Mouse (Mus musculus): ENCODE results near the gene Plppr2. TPM values are rescaled to one million over a fixed set of nuclear protein-coding genes. Genes with fewer than 3 reads are reported as not detected.

Plppr2 gene
- polyA plus RNA-seq, 1 experiment from 2014 or later, result 9.5 TPM

- Histone ChIP-seq H3K36me3 (replicated peaks) (peaks cover 3% of the 10 kb centered on the region; the same call in 1 of the 2 replicates), H3K9me3 (no peaks in the 10 kb centered on the region), H3K4me3 (no peak overlapping the region), H3K27ac (replicated peaks) (no peak overlapping the region), H3K27me3 (replicated peaks; ENCODE audit: low read depth, poor library complexity, severe bottlenecking) (peaks cover 8% of the 10 kb centered on the region), H3K4me1 (0 out of 2 replicates have a peak, but pooled peaks cover 4% of the 10 kb centered on the region)
- 86% methylated on average over 10 of the region's 10 CpGs for WGBS
- no peak for DNase-seq (ENCODE audit: low spot score)
Measured at GRCm38 (mm10) chr9:21976626-21977175, 39.9 kb downstream of the Plppr2 start.

DNA sequence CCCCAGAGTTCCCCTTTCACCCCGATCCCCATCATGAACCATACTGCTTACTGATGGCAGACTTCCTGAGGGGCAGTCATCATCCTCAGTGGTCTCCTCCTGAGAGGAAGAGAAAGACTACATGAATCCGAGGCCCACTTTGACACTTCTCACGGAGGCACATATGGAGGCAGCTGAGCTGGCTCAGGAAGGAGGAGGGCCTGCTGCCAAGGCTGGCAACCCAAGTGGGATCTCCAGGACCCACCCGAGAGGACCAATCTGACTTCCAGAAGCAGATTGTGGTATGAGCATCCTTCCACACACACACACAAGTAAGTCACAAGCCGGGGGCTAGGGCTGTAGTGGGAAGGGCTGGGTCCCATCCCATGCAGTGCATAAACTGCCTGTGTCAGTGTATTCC, 40.5 kb downstream of the Plppr2 start:
- Histone ChIP-seq H3K27me3 (replicated peaks; ENCODE audit: low read depth, poor library complexity, severe bottlenecking) (peaks cover 11% of the 10 kb centered on the region), H3K27ac (replicated peaks) (no peak overlapping the region), H3K9me3 (no peaks in the 10 kb centered on the region), H3K4me3 (no peak overlapping the region), H3K4me1 (0 out of 2 replicates have a peak, but pooled peaks cover 4% of the 10 kb centered on the region), H3K36me3 (replicated peaks) (peaks cover 3% of the 10 kb centered on the region; the same call in 1 of the 2 replicates)
- 90% methylated on average over 5 of the region's 5 CpGs for WGBS
- DNase-seq (ENCODE audit: low spot score), result no peak

GRCm38 (mm10) chr9:21977972-21978371, 41.1 kb downstream of the Plppr2 start:
- H3K9me3 ChIP-seq, result no peaks in the 10 kb centered on the region
- peaks cover 3% of the 10 kb centered on the region; the same call in 1 of the 2 replicates for H3K36me3 ChIP-seq (replicated peaks)
- peak; percentile 47 for DNase-seq (ENCODE audit: low spot score)
- 25% methylated on average over 2 of the region's 2 CpGs for WGBS
- peaks cover 12% of the 10 kb centered on the region for H3K27me3 ChIP-seq (replicated peaks; ENCODE audit: low read depth, poor library complexity, severe bottlenecking)
- H3K4me3 ChIP-seq, result no peak overlapping the region
- no peak overlapping the region for H3K27ac ChIP-seq (replicated peaks)
- 0 out of 2 replicates have a peak, but pooled peaks cover 4% of the 10 kb centered on the region for H3K4me1 ChIP-seq

- Histone ChIP-seq H3K4me1 (0 out of 2 replicates have a peak, but pooled peaks cover 4% of the 10 kb centered on the region), H3K27me3 (replicated peaks; ENCODE audit: low read depth, poor library complexity, severe bottlenecking) (peaks cover 17% of the 10 kb centered on the region), H3K4me3 (no peak overlapping the region), H3K36me3 (replicated peaks) (peaks cover 3% of the 10 kb centered on the region; the same call in 1 of the 2 replicates), H3K9me3 (no peaks in the 10 kb centered on the region), H3K27ac (replicated peaks) (no peak overlapping the region)
- WGBS, result 93% methylated on average over 4 of the region's 4 CpGs
- DNase-seq (ENCODE audit: low spot score), result no peak
Measured at GRCm38 (mm10) chr9:21978398-21979128, 41.7 kb downstream of the Plppr2 start.

- DNase-seq (ENCODE audit: low spot score), result no peak
- Histone ChIP-seq H3K36me3 (replicated peaks) (0 out of 2 replicates have a peak, but pooled peaks cover 3% of the 10 kb centered on the region), H3K9me3 (no peaks in the 10 kb centered on the region), H3K27me3 (replicated peaks; ENCODE audit: low read depth, poor library complexity, severe bottlenecking) (peaks cover 70% of the 10 kb centered on the region), H3K4me3 (no peak overlapping the region), H3K27ac (replicated peaks) (no peak overlapping the region), H3K4me1 (peaks cover 12% of the 10 kb centered on the region)
- WGBS, result 23% methylated on average over 3 of the region's 3 CpGs
Measured at GRCm38 (mm10) chr9:21983911-21984310, 47.1 kb downstream of the Plppr2 start.

GRCm38 (mm10) chr9:21987592-21988342, 50.9 kb downstream of the Plppr2 start:
- no peak for DNase-seq (ENCODE audit: low spot score)
- H3K4me3 ChIP-seq, result peak overlapping the region; percentile 66
- H3K9me3 ChIP-seq, result no peaks in the 10 kb centered on the region
- H3K27me3 ChIP-seq (replicated peaks; ENCODE audit: low read depth, poor library complexity, severe bottlenecking), result peaks cover 98% of the 10 kb centered on the region
- 7% methylated on average over 36 of the region's 36 CpGs for WGBS
- peaks cover 28% of the 10 kb centered on the region for H3K4me1 ChIP-seq
- H3K27ac ChIP-seq (replicated peaks), result no peak overlapping the region
- no peaks in the 10 kb centered on the region for H3K36me3 ChIP-seq (replicated peaks)

GRCm38 (mm10) chr9:21988421-21989101, 51.7 kb downstream of the Plppr2 start:
- H3K4me1 ChIP-seq, result peaks cover 28% of the 10 kb centered on the region
- peaks cover 100% of the 10 kb centered on the region for H3K27me3 ChIP-seq (replicated peaks; ENCODE audit: low read depth, poor library complexity, severe bottlenecking)
- 1% methylated on average over 32 of the region's 32 CpGs for WGBS
- no peaks in the 10 kb centered on the region for H3K36me3 ChIP-seq (replicated peaks)
- H3K9me3 ChIP-seq, result no peaks in the 10 kb centered on the region
- DNase-seq (ENCODE audit: low spot score), result peak; percentile 55
- H3K27ac ChIP-seq (replicated peaks), result 0 out of 2 replicates have a peak overlapping the region, but pooled peaks have one; percentile 26
- H3K4me3 ChIP-seq, result peak overlapping the region; percentile 66

- Histone ChIP-seq H3K4me3 (peak within 1 kb of the TSS; percentile 66), H3K36me3 (replicated peaks) (no peaks in the 10 kb centered on the region), H3K27me3 (replicated peaks; ENCODE audit: low read depth, poor library complexity, severe bottlenecking) (peaks cover 91% of the 10 kb centered on the region), H3K27ac (replicated peaks) (peak within 1 kb of the TSS; percentile 26; the same call in 1 of the 2 replicates), H3K4me1 (peaks cover 28% of the 10 kb centered on the region), H3K9me3 (no peaks in the 10 kb centered on the region)
- under 1% methylated on average over 42 of the region's 42 CpGs for WGBS
- DNase-seq (ENCODE audit: low spot score), result peak; percentile 70
Measured at GRCm38 (mm10) chr9:21989230-21990110, 52.6 kb downstream of the Plppr2 start, which contains the start of gene Rgl3. Gene Rgl3 (minus strand): TSS chr9:21989446.

DNA sequence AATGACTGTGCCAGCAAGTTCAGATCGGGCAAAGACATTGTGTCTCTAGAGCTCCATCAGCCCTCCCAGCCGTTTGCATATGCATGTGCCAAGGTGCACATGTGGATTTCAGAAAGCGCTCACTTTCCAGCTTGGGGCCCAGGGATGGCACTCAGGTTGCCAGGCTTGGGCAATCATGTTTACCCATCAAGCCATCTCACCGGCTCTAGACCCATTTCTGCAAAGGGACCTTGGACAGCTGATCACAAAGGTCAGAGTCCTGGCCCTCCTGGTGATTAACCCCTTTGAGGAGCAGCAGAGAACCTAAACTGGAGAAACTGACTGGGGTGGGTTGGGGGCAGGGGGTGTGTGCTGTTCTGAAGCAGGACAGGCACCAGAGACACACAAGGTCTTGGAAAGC, 55.4 kb downstream of the Plppr2 start:
- 78% methylated on average over 4 of the region's 4 CpGs for WGBS
- peaks cover 28% of the 10 kb centered on the region for H3K4me1 ChIP-seq
- DNase-seq (ENCODE audit: low spot score), result no peak
- H3K27me3 ChIP-seq (replicated peaks; ENCODE audit: low read depth, poor library complexity, severe bottlenecking), result peaks cover 69% of the 10 kb centered on the region
- H3K27ac ChIP-seq (replicated peaks), result no peak overlapping the region
- no peaks in the 10 kb centered on the region for H3K36me3 ChIP-seq (replicated peaks)
- H3K4me3 ChIP-seq, result no peak overlapping the region
- no peaks in the 10 kb centered on the region for H3K9me3 ChIP-seq

DNA sequence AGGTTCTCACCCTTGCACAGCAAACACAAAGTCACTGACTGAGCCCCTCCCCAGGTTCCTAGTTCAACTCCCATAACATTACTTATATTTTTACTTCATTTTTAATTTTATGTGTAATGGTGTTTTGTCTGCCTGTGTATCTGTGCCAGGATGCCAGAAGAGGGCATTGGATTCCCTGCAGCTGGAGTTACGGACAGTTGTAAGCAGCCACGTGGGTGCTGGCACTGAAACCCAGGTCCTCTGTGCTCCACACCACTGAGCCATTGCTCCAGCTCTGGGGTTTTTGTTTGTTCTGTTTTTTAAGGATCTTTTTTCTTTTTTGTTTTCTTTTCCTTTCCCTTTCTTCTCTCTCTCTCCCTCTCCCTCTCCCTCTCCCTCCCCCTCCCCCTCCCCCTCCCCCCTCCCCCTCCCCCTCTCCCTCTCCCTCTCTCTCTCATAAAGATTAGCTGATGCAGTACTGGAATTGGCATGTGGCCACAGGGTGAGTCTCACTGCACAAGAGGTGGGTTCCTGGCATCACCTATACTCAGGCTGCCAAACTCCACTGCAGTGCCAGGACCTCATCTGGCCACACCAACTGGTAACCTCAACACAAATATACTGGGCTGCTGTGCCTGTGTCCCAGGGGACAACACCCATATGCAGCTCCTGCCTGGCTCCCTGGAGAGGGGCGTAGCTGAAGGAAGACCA, 59.5 kb downstream of the Plppr2 start:
- H3K4me3 ChIP-seq, result no peak overlapping the region
- 90% methylated on average over 3 of the region's 3 CpGs for WGBS
- no peaks in the 10 kb centered on the region for H3K4me1 ChIP-seq
- DNase-seq (ENCODE audit: low spot score), result no peak
- no peak overlapping the region for H3K27ac ChIP-seq (replicated peaks)
- H3K36me3 ChIP-seq (replicated peaks), result no peaks in the 10 kb centered on the region
- H3K27me3 ChIP-seq (replicated peaks; ENCODE audit: low read depth, poor library complexity, severe bottlenecking), result peaks cover 35% of the 10 kb centered on the region
- H3K9me3 ChIP-seq, result no peaks in the 10 kb centered on the region
